Mouse (Mus musculus) NIH3T3 (cell line): ENCODE results near the gene Jmjd4.
A peak's percentile ranks its signal among the peaks of the same experiment; 100 is the strongest.

Experiments used
- DNase-seq: peaks from one replicate; pipeline ENCODE4 v3.0.0-alpha.2; 2012; ENCODE audit warnings: low read depth

The Jmjd4 gene

GRCm38 (mm10) chr11:59449741-59450229 lies at the start of gene Jmjd4:
Gene Jmjd4, plus strand, starts transcription at chr11:59450045.
- DNase-seq = peak; percentile 93

- no peak for DNase-seq
Observed at GRCm38 (mm10) chr11:59400876-59401275, 49.0 kb upstream of the Jmjd4 start.

GRCm38 (mm10) chr11:59405761-59406160 lies 44.1 kb upstream of the Jmjd4 start:
- no peak for DNase-seq

GRCm38 (mm10) chr11:59410851-59411250 lies 39.0 kb upstream of the Jmjd4 start:
- DNase-seq = no peak

- DNase-seq = peak; percentile 50
Observed at GRCm38 (mm10) chr11:59412058-59412457, 37.8 kb upstream of the Jmjd4 start.

- DNase-seq = peak; percentile 50
Observed at GRCm38 (mm10) chr11:59412999-59413863, 36.6 kb upstream of the Jmjd4 start.

GRCm38 (mm10) chr11:59418708-59419107 lies 31.1 kb upstream of the Jmjd4 start:
- DNase-seq = no peak

GRCm38 (mm10) chr11:59421436-59421835 lies 28.4 kb upstream of the Jmjd4 start:
- no peak for DNase-seq

GRCm38 (mm10) chr11:59421967-59422366 lies 27.9 kb upstream of the Jmjd4 start:
- peak; percentile 48 for DNase-seq

- DNase-seq = peak; percentile 60
Observed at GRCm38 (mm10) chr11:59423010-59423588, 26.7 kb upstream of the Jmjd4 start.

GRCm38 (mm10) chr11:59425671-59426101 lies 24.2 kb upstream of the Jmjd4 start:
- DNase-seq = peak; percentile 50

GRCm38 (mm10) chr11:59428057-59428660 lies 21.7 kb upstream of the Jmjd4 start:
- no peak for DNase-seq

- no peak for DNase-seq
Observed at GRCm38 (mm10) chr11:59429959-59430358, 19.9 kb upstream of the Jmjd4 start.

GRCm38 (mm10) chr11:59432261-59432660 lies 17.6 kb upstream of the Jmjd4 start:
- DNase-seq = peak; percentile 46

GRCm38 (mm10) chr11:59437954-59438353 lies 11.9 kb upstream of the Jmjd4 start:
- DNase-seq = no peak

- no peak for DNase-seq
Observed at GRCm38 (mm10) chr11:59443102-59443501, 6.7 kb upstream of the Jmjd4 start.

- peak; percentile 52 for DNase-seq
Observed at GRCm38 (mm10) chr11:59450230-59450771, 456 bp downstream of the Jmjd4 start.

- no peak for DNase-seq
Observed at GRCm38 (mm10) chr11:59451086-59451485, 1.2 kb downstream of the Jmjd4 start, which contains the start of gene Snap47. Gene Snap47, minus strand, starts transcription at chr11:59451186.

GRCm38 (mm10) chr11:59456346-59456745 lies 6.5 kb downstream of the Jmjd4 start:
- DNase-seq = no peak

- no peak for DNase-seq
Observed at GRCm38 (mm10) chr11:59456891-59457290, 7.0 kb downstream of the Jmjd4 start.

GRCm38 (mm10) chr11:59458973-59459372 lies 9.1 kb downstream of the Jmjd4 start:
- DNase-seq = peak; percentile 94

GRCm38 (mm10) chr11:59460459-59460858 lies 10.6 kb downstream of the Jmjd4 start:
- no peak for DNase-seq
